Mouse (Mus musculus): ENCODE results near the gene Hdac9.

Gene Hdac9

GRCm38 (mm10) chr12:34594167-34594793 is 322.6 kb downstream of the Hdac9 start:
- no peak for DNase-seq (ENCODE audit: low spot score in 2 of 2)

DNA sequence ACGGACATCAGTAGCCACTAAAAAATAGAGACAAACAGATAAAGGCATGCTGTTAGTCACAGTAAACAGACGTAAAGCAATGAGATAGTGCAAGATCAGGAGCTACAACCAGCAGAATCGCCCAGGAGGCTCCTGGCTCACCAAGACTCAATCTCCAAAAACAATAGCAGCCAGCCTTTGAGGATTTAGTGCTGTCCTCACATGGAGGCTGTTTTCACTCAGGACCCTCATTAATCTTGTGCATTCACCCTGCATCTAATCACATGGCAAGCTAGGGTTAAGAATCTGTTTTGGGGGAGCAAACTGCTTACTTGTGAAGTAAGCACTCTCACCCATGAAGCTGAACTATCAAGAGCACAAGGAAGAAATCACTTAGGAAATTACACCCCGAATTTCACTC is 329.7 kb downstream of the Hdac9 start:
- no peak for DNase-seq (ENCODE audit: low spot score in 2 of 2)

GRCm38 (mm10) chr12:34582522-34582921 is 334.4 kb downstream of the Hdac9 start:
- no peak for DNase-seq (ENCODE audit: low spot score in 2 of 2)

DNA sequence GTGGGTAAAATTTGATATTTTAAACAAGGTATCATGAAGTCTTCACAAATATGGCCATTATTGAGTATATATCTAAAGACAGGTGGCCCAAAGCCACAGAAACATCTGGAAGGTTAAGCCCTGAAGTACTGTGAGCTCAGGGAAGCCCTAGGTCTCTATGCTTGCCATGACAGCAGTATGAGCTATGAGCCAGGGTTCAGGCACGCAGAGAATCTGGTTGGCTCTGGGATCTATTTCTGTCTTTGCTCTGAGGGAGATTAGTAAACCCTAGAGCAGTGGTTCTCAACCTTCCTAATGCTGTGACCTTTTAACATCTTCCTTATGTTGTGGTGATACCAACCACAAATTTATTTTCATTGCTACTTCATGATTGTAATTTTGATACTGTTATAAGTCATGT is 337.7 kb downstream of the Hdac9 start:
- DNase-seq (ENCODE audit: low spot score in 2 of 2): no peak

DNA sequence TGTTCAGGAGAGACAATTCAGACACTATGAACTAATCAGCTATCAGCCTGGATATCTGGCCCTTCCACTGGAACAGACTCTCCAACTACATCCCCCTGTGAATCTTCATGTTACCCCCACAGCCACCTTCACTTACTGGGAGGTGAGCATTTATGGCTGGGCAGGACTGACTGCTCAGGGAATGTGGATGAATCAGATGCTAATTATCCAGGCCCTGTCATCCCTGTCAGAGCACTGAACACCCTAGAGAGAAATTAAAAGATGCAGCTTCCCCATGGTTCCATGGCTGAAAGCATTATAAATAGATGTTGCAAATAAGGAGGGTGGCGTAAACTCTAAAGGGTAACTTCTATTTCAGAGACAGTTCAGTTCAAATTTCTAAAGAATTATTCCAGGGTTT is 345.8 kb downstream of the Hdac9 start:
- no peak for DNase-seq (ENCODE audit: low spot score in 2 of 2)

DNA sequence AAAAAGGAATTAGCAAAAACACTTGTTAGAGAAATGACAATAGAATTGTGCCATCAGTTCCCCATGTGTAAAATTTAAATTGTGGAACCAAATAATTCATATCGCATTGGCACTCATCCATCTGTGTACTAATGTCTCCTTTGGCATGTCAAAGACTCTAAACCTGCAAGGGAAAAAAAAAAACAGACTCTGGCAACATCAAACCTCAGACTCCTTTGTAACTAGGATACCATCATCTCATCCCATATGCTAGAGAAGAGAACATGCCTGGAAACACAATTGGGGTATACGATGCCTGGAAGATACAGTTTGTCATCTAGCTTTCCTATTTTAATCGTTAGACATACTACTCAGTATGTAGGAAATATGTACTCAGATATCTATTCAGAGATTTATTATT is 347.4 kb downstream of the Hdac9 start:
- DNase-seq (ENCODE audit: low spot score in 2 of 2): no peak

GRCm38 (mm10) chr12:34569052-34569451 is 347.8 kb downstream of the Hdac9 start:
- no peak for DNase-seq (ENCODE audit: low spot score in 2 of 2)

DNA sequence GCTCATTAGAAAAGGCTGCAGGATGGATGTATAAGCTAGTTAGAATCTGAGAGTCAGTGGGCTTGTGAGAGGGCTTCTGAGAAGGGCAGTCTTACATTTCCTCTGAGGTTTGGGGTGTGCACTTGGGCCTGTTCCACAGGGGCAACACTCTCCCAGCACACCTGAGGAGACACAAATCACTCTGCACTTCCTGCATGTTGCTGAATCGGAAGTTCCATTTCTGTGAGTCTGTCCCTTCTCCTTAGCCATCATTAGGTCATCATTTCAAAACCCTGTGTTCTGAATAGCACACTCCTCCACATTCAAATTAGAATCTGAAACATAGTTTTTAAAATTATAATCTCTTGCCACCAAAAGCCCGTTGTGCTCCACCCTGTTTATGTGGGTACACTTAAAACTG is 354.6 kb downstream of the Hdac9 start:
- DNase-seq (ENCODE audit: low spot score in 2 of 2): no peak

DNA sequence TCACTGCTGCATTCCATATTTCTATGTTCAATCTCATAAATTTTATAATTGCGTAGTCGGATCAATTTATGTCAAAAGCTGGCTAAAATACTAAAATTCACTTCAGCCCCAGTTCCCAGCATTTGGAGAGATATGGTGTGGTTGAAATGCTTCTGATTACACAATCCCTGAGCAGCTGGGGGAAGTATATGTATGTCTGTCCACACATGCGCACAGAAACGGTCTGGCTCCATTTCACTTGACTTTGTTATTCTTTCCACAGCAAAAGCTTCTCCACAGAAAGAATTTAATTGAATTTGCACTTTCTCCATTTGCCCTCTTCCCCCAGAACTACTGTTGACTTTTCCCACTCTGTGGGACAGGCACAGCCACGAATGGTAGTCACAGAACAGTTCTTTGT is 357.9 kb downstream of the Hdac9 start:
- DNase-seq (ENCODE audit: low spot score in 2 of 2): no peak

GRCm38 (mm10) chr12:34554803-34555202 is 362.1 kb downstream of the Hdac9 start:
- no peak for DNase-seq (ENCODE audit: low spot score in 2 of 2)

- DNase-seq (ENCODE audit: low spot score in 2 of 2): no peak
Observed at GRCm38 (mm10) chr12:34550268-34550667, 366.6 kb downstream of the Hdac9 start.

GRCm38 (mm10) chr12:34529165-34529545 is 387.7 kb downstream of the Hdac9 start:
- peak; percentile 67 to 90 for DNase-seq (ENCODE audit: low spot score in 2 of 2)

- DNase-seq (ENCODE audit: low spot score in 2 of 2): peak; percentile 45 to 83
Observed at GRCm38 (mm10) chr12:34528201-34529164, 388.4 kb downstream of the Hdac9 start.

DNA sequence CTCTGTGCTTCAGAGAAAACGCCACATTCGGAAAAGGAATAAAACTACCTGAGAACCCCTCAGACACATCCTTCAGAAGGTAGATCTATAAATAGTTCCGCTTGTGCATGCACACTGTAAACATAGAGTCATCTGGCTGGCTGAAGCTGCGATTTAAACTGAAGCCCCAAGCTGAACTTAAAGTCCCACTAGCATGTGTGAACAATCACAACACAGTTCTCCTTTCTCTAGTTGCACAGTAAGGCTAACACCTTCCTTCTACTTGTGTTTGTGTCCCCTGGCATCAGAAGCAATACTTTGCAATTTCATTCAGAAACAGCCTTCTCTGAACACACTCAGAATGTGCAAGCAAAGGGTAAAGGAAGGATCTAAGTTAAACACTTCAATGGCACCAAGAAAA is 389.1 kb downstream of the Hdac9 start:
- no peak for DNase-seq (ENCODE audit: low spot score in 2 of 2)

- DNase-seq (ENCODE audit: low spot score in 2 of 2): no peak
Observed at GRCm38 (mm10) chr12:34521468-34521867, 395.4 kb downstream of the Hdac9 start.

- no peak for DNase-seq (ENCODE audit: low spot score in 2 of 2)
Observed at GRCm38 (mm10) chr12:34516769-34517562, 399.9 kb downstream of the Hdac9 start.

- no peak for DNase-seq (ENCODE audit: low spot score in 2 of 2)
Observed at GRCm38 (mm10) chr12:34506345-34506744, 410.6 kb downstream of the Hdac9 start.

- DNase-seq (ENCODE audit: low spot score in 2 of 2): no peak
Observed at GRCm38 (mm10) chr12:34498751-34499626, 417.9 kb downstream of the Hdac9 start.

GRCm38 (mm10) chr12:34498331-34498730 is 418.6 kb downstream of the Hdac9 start:
- no peak for DNase-seq (ENCODE audit: low spot score in 2 of 2)

GRCm38 (mm10) chr12:34497702-34498101 is 419.2 kb downstream of the Hdac9 start:
- peak in 1 of 2 experiments; percentile 59 for DNase-seq (ENCODE audit: low spot score in 2 of 2)

- DNase-seq (ENCODE audit: low spot score in 2 of 2): no peak
Observed at GRCm38 (mm10) chr12:34495940-34496339, 421.0 kb downstream of the Hdac9 start.

Measured in frontal cortex, postnatal 36 days (tissue).